Mouse (Mus musculus) heart, adult 18-20 months (tissue): Measurements from ENCODE around the gene Tnfrsf17. TPM values are rescaled to one million over a fixed set of nuclear protein-coding genes. Genes with fewer than 3 reads are reported as not detected.
A peak's percentile ranks its signal among the peaks of the same experiment; 100 is the strongest.
"Not testable (repeated sequence)": the region's sequence is repeated elsewhere in the genome, so short reads cannot be mapped to it uniquely, and the experiment has no call there.

Experiments used
- DNase-seq, 2 experiments: peaks; one replicate each; pipeline ENCODE4 v3.0.0; 2021 to 2022; ENCODE audit warnings: mixed read lengths in 1 of 2
- long read RNA-seq, 2 experiments: library from polyadenylated mRNA; stranded (forward); transcript quantifications; one replicate each; pipeline ENCODE4 v2.0.0; 2021
- total RNA-seq, 2 experiments: library from RNA; stranded (reverse); gene quantifications; 2 replicates each; pipeline ENCODE4 v1.2.3; 2021

Tnfrsf17 gene
- not detected for total RNA-seq
- long read RNA-seq, experiment 1 = 0 reads
- long read RNA-seq, experiment 2, partial matches to known transcripts = 1 of 1 reads
- long read RNA-seq, experiment 2, other reads (novel, unspliced or antisense) = 0 of 1 reads

GRCm38 (mm10) chr16:11313512-11313911 is at the start of gene Tnfrsf17:
TSS of gene Tnfrsf17 (plus strand) at chr16:11313812.
- no peak for DNase-seq

- no peak for DNase-seq
Measured at GRCm38 (mm10) chr16:11266556-11266955, 47.1 kb upstream of the Tnfrsf17 start.

- DNase-seq = peak in 1 of 2 experiments; percentile 8
Measured at GRCm38 (mm10) chr16:11269808-11270207, 43.8 kb upstream of the Tnfrsf17 start.

GRCm38 (mm10) chr16:11270642-11271041 is 43.0 kb upstream of the Tnfrsf17 start:
- DNase-seq = no peak

GRCm38 (mm10) chr16:11271073-11271472 is 42.5 kb upstream of the Tnfrsf17 start:
- no peak for DNase-seq

- no peak for DNase-seq
Measured at GRCm38 (mm10) chr16:11276888-11277287, 36.7 kb upstream of the Tnfrsf17 start.

- DNase-seq = no peak
Measured at GRCm38 (mm10) chr16:11278778-11279177, 34.8 kb upstream of the Tnfrsf17 start.

GRCm38 (mm10) chr16:11282655-11283232 is 30.9 kb upstream of the Tnfrsf17 start:
- peak; percentile 7 to 57 for DNase-seq

- DNase-seq = no peak
Measured at GRCm38 (mm10) chr16:11284881-11285280, 28.7 kb upstream of the Tnfrsf17 start.

- DNase-seq = no peak
Measured at GRCm38 (mm10) chr16:11285949-11286348, 27.7 kb upstream of the Tnfrsf17 start.

- DNase-seq = not testable (repeated sequence)
Measured at GRCm38 (mm10) chr16:11288873-11289272, 24.7 kb upstream of the Tnfrsf17 start.

GRCm38 (mm10) chr16:11295583-11295982 is 18.0 kb upstream of the Tnfrsf17 start:
- not testable (repeated sequence) for DNase-seq

GRCm38 (mm10) chr16:11297700-11298099 is 15.9 kb upstream of the Tnfrsf17 start:
- DNase-seq = peak in 1 of 2 experiments; percentile 23

- no peak for DNase-seq
Measured at GRCm38 (mm10) chr16:11303741-11304140, 9.9 kb upstream of the Tnfrsf17 start.

- no peak for DNase-seq
Measured at GRCm38 (mm10) chr16:11305531-11305930, 8.1 kb upstream of the Tnfrsf17 start.

- DNase-seq = no peak
Measured at GRCm38 (mm10) chr16:11315786-11316320, 2.2 kb downstream of the Tnfrsf17 start.

- no peak for DNase-seq
Measured at GRCm38 (mm10) chr16:11316748-11317147, 3.1 kb downstream of the Tnfrsf17 start.

GRCm38 (mm10) chr16:11317324-11317723 is 3.7 kb downstream of the Tnfrsf17 start:
- DNase-seq = peak in 1 of 2 experiments; percentile 36

GRCm38 (mm10) chr16:11322409-11323323 is 9.1 kb downstream of the Tnfrsf17 start, which contains the start of gene Snx29:
TSS of gene Snx29 (plus strand) at chr16:11322908.
- peak; percentile 98 to 100 for DNase-seq

- peak; percentile 38 to 45 for DNase-seq
Measured at GRCm38 (mm10) chr16:11323324-11324051, 9.9 kb downstream of the Tnfrsf17 start.

GRCm38 (mm10) chr16:11330081-11330800 is 16.6 kb downstream of the Tnfrsf17 start:
- DNase-seq = no peak
